Mouse (Mus musculus): Measurements from ENCODE around the gene Tubg2. TPM values are rescaled to one million over a fixed set of nuclear protein-coding genes. Genes with fewer than 3 reads are reported as not detected.

Tubg2 gene
- total and polyA plus RNA-seq, 3 experiments, result 2.1 to 10.5 (median 4.7) TPM

DNA sequence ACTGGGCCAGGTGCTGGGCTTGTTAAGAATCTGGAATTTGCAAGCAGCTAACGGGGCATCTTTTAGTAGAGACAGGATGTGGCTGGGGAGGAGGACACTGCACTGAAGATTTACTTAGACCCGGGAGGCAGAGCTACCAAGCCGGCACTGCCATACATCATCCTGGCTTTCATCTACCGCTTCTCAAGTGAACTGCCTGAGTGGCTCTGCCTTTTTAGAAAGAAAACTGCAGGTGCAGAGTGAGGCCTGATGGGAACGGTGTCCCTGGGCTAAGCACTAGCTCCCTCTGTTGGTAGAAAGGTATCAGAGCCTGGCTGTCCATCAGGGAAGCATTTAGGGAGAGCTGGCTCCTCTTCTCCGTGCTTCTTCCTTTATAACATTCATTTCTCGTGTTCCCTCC, 45.3 kb downstream of the Tubg2 start (continued):
- TF ChIP-seq MAX (IDR thresholded peaks at IDR 0.05; ENCODE audit: low read length), result peak; percentile 49; the same call in 1 of the 2 replicates
- 0 out of 2 replicates have a peak, but pooled peaks have one; percentile 17 for TF ChIP-seq NRF1 (IDR thresholded peaks at IDR 0.05; ENCODE audit: low read depth, low read length)
- TF ChIP-seq ELF1 (IDR thresholded peaks at IDR 0.05; ENCODE audit: low read depth, low read length), result no peak
- TF ChIP-seq ZNF384 (IDR thresholded peaks at IDR 0.05; ENCODE audit: low read depth, low read length), result peak; percentile 26; the same call in 1 of the 2 replicates
- no peak for TF ChIP-seq ZMIZ1 (IDR thresholded peaks at IDR 0.05; ENCODE audit: low read depth, low read length)
- no peak for TF ChIP-seq USF1 (IDR thresholded peaks at IDR 0.05; ENCODE audit: low read depth, low read length)
- TF ChIP-seq ZC3H11A (IDR thresholded peaks at IDR 0.05; ENCODE audit: low read depth, low read length), result peak; percentile 50
- TF ChIP-seq USF2 (conservative IDR thresholded peaks at IDR 0.05; ENCODE audit: low read depth, low read length), result no peak
- no peak for TF ChIP-seq IRF4 (IDR thresholded peaks at IDR 0.05; ENCODE audit: low read depth, low read length)
- TF ChIP-seq BHLHE40 (IDR thresholded peaks at IDR 0.05; ENCODE audit: low read depth, low read length), result 0 out of 2 replicates have a peak, but pooled peaks have one; percentile 33

Other genes starting within 250 kb of the Tubg2 start
Only the 20 nearest of the 24 such genes appear.
- 31.3 and 36.1 TPM in 2 replicates for gene Atp6v0a1, start 146.5 kb upstream of the Tubg2 start, total RNA-seq (2012; rRNA removed)
- 14.1 and 15.1 TPM in 2 replicates for gene Atp6v0a1, start 146.5 kb upstream of the Tubg2 start, total RNA-seq (2014; rRNA removed)
- 54.5 and 63.4 TPM in 2 replicates for gene Atp6v0a1, start 146.5 kb upstream of the Tubg2 start, polyA plus RNA-seq (2012; ENCODE audit: insufficient read length, low read depth)
- 23.2 and 33.3 TPM in 2 replicates for gene Naglu, start 85.9 kb upstream of the Tubg2 start, total RNA-seq (2012; rRNA removed)
- gene Naglu, start 85.9 kb upstream of the Tubg2 start, total RNA-seq (2014; rRNA removed), result 12.8 and 13.8 TPM in 2 replicates
- gene Naglu, start 85.9 kb upstream of the Tubg2 start, polyA plus RNA-seq (2012; ENCODE audit: insufficient read length, low read depth), result 8.3 and 11.2 TPM in 2 replicates
- 0.29 and 0.81 TPM in 2 replicates for gene Hsd17b1, start 77.5 kb upstream of the Tubg2 start, total RNA-seq (2012; rRNA removed)
- gene Hsd17b1, start 77.5 kb upstream of the Tubg2 start, total RNA-seq (2014; rRNA removed), result not detected in 2 replicates
- 0.17 TPM in 1 of 2 replicates, not detected in the other for gene Hsd17b1, start 77.5 kb upstream of the Tubg2 start, polyA plus RNA-seq (2012; ENCODE audit: insufficient read length, low read depth)
- 74.9 and 78.9 TPM in 2 replicates for gene Coasy, start 73.3 kb upstream of the Tubg2 start, total RNA-seq (2012; rRNA removed)
- gene Coasy, start 73.3 kb upstream of the Tubg2 start, total RNA-seq (2014; rRNA removed), result 60.4 and 66.1 TPM in 2 replicates
- gene Coasy, start 73.3 kb upstream of the Tubg2 start, polyA plus RNA-seq (2012; ENCODE audit: insufficient read length, low read depth), result 56.6 and 63.4 TPM in 2 replicates
- gene Mlx, start 68.6 kb upstream of the Tubg2 start, total RNA-seq (2012; rRNA removed), result 45.2 and 63.0 TPM in 2 replicates
- gene Mlx, start 68.6 kb upstream of the Tubg2 start, total RNA-seq (2014; rRNA removed), result 93.1 and 116 TPM in 2 replicates
- gene Mlx, start 68.6 kb upstream of the Tubg2 start, polyA plus RNA-seq (2012; ENCODE audit: insufficient read length, low read depth), result 43.3 and 51.5 TPM in 2 replicates
- gene Psmc3ip, start 60.5 kb upstream of the Tubg2 start, total RNA-seq (2012; rRNA removed), result 63.7 and 106 TPM in 2 replicates
- 85.9 and 106 TPM in 2 replicates for gene Psmc3ip, start 60.5 kb upstream of the Tubg2 start, total RNA-seq (2014; rRNA removed)
- gene Psmc3ip, start 60.5 kb upstream of the Tubg2 start, polyA plus RNA-seq (2012; ENCODE audit: insufficient read length, low read depth), result 89.9 and 114 TPM in 2 replicates
- 46.5 and 48.2 TPM in 2 replicates for gene Retreg3, start 36.0 kb upstream of the Tubg2 start, total RNA-seq (2012; rRNA removed)
- gene Retreg3, start 36.0 kb upstream of the Tubg2 start, total RNA-seq (2014; rRNA removed), result 50.3 and 55.9 TPM in 2 replicates
- gene Retreg3, start 36.0 kb upstream of the Tubg2 start, polyA plus RNA-seq (2012; ENCODE audit: insufficient read length, low read depth), result 53.6 and 54.3 TPM in 2 replicates
- 108 and 116 TPM in 2 replicates for gene Tubg1, start 36.0 kb upstream of the Tubg2 start, total RNA-seq (2012; rRNA removed)
- gene Tubg1, start 36.0 kb upstream of the Tubg2 start, total RNA-seq (2014; rRNA removed), result 53.7 and 57.4 TPM in 2 replicates
- 182 and 190 TPM in 2 replicates for gene Tubg1, start 36.0 kb upstream of the Tubg2 start, polyA plus RNA-seq (2012; ENCODE audit: insufficient read length, low read depth)
- 15.6 and 16.7 TPM in 2 replicates for gene Cntnap1, start 14.6 kb downstream of the Tubg2 start, total RNA-seq (2012; rRNA removed)
- gene Cntnap1, start 14.6 kb downstream of the Tubg2 start, total RNA-seq (2014; rRNA removed), result 3.6 and 4.4 TPM in 2 replicates
- 17.9 and 19.5 TPM in 2 replicates for gene Cntnap1, start 14.6 kb downstream of the Tubg2 start, polyA plus RNA-seq (2012; ENCODE audit: insufficient read length, low read depth)
- gene Plekhh3, start 15.4 kb downstream of the Tubg2 start, total RNA-seq (2012; rRNA removed), result 16.3 and 20.3 TPM in 2 replicates
- gene Plekhh3, start 15.4 kb downstream of the Tubg2 start, total RNA-seq (2014; rRNA removed), result 2.8 and 2.9 TPM in 2 replicates
- gene Plekhh3, start 15.4 kb downstream of the Tubg2 start, polyA plus RNA-seq (2012; ENCODE audit: insufficient read length, low read depth), result 3.7 and 5.0 TPM in 2 replicates
- gene Ccr10, start 19.5 kb downstream of the Tubg2 start, total RNA-seq (2012; rRNA removed), result 29.6 and 58.7 TPM in 2 replicates
- gene Ccr10, start 19.5 kb downstream of the Tubg2 start, total RNA-seq (2014; rRNA removed), result 14.1 and 17.2 TPM in 2 replicates
- gene Ccr10, start 19.5 kb downstream of the Tubg2 start, polyA plus RNA-seq (2012; ENCODE audit: insufficient read length, low read depth), result 12.3 TPM in 2 replicates
- 11.1 and 15.3 TPM in 2 replicates for gene Ezh1, start 70.6 kb downstream of the Tubg2 start, total RNA-seq (2012; rRNA removed)
- gene Ezh1, start 70.6 kb downstream of the Tubg2 start, total RNA-seq (2014; rRNA removed), result 8.5 and 8.7 TPM in 2 replicates
- gene Ezh1, start 70.6 kb downstream of the Tubg2 start, polyA plus RNA-seq (2012; ENCODE audit: insufficient read length, low read depth), result 10.8 and 12.1 TPM in 2 replicates
- gene Ramp2, start 90.1 kb downstream of the Tubg2 start, total RNA-seq (2012; rRNA removed), result 1.3 and 1.5 TPM in 2 replicates
- 0.26 TPM in 1 of 2 replicates, not detected in the other for gene Ramp2, start 90.1 kb downstream of the Tubg2 start, total RNA-seq (2014; rRNA removed)
- gene Ramp2, start 90.1 kb downstream of the Tubg2 start, polyA plus RNA-seq (2012; ENCODE audit: insufficient read length, low read depth), result 0.33 and 0.80 TPM in 2 replicates
- 102 and 132 TPM in 2 replicates for gene Vps25, start 97.8 kb downstream of the Tubg2 start, total RNA-seq (2012; rRNA removed)
- 97.7 and 105 TPM in 2 replicates for gene Vps25, start 97.8 kb downstream of the Tubg2 start, total RNA-seq (2014; rRNA removed)
- gene Vps25, start 97.8 kb downstream of the Tubg2 start, polyA plus RNA-seq (2012; ENCODE audit: insufficient read length, low read depth), result 210 and 211 TPM in 2 replicates
- 0.85 and 1.2 TPM in 2 replicates for gene Wnk4, start 104.7 kb downstream of the Tubg2 start, total RNA-seq (2012; rRNA removed)
- 0.62 and 0.90 TPM in 2 replicates for gene Wnk4, start 104.7 kb downstream of the Tubg2 start, total RNA-seq (2014; rRNA removed)
- gene Wnk4, start 104.7 kb downstream of the Tubg2 start, polyA plus RNA-seq (2012; ENCODE audit: insufficient read length, low read depth), result 5.4 and 7.8 TPM in 2 replicates
- 2.5 and 3.4 TPM in 2 replicates for gene Cntd1, start 123.1 kb downstream of the Tubg2 start, total RNA-seq (2012; rRNA removed)
- 0.65 and 0.98 TPM in 2 replicates for gene Cntd1, start 123.1 kb downstream of the Tubg2 start, total RNA-seq (2014; rRNA removed)
- 0.85 and 0.96 TPM in 2 replicates for gene Cntd1, start 123.1 kb downstream of the Tubg2 start, polyA plus RNA-seq (2012; ENCODE audit: insufficient read length, low read depth)
- 285 TPM in 2 replicates for gene Coa3, start 123.2 kb downstream of the Tubg2 start, total RNA-seq (2012; rRNA removed)
- gene Coa3, start 123.2 kb downstream of the Tubg2 start, total RNA-seq (2014; rRNA removed), result 177 and 179 TPM in 2 replicates
- gene Coa3, start 123.2 kb downstream of the Tubg2 start, polyA plus RNA-seq (2012; ENCODE audit: insufficient read length, low read depth), result 113 and 117 TPM in 2 replicates
- gene Becn1, start 146.4 kb downstream of the Tubg2 start, total RNA-seq (2012; rRNA removed), result 280 and 282 TPM in 2 replicates
- gene Becn1, start 146.4 kb downstream of the Tubg2 start, total RNA-seq (2014; rRNA removed), result 207 and 224 TPM in 2 replicates
- gene Becn1, start 146.4 kb downstream of the Tubg2 start, polyA plus RNA-seq (2012; ENCODE audit: insufficient read length, low read depth), result 177 and 237 TPM in 2 replicates
- 86.1 and 108 TPM in 2 replicates for gene Psme3, start 160.3 kb downstream of the Tubg2 start, total RNA-seq (2012; rRNA removed)
- 199 and 208 TPM in 2 replicates for gene Psme3, start 160.3 kb downstream of the Tubg2 start, total RNA-seq (2014; rRNA removed)
- gene Psme3, start 160.3 kb downstream of the Tubg2 start, polyA plus RNA-seq (2012; ENCODE audit: insufficient read length, low read depth), result 496 and 527 TPM in 2 replicates
- gene Aoc2, start 169.2 kb downstream of the Tubg2 start, total RNA-seq (2012; rRNA removed), result 5.0 and 5.5 TPM in 2 replicates
- 3.6 and 4.3 TPM in 2 replicates for gene Aoc2, start 169.2 kb downstream of the Tubg2 start, total RNA-seq (2014; rRNA removed)
- 10.7 and 12.1 TPM in 2 replicates for gene Aoc2, start 169.2 kb downstream of the Tubg2 start, polyA plus RNA-seq (2012; ENCODE audit: insufficient read length, low read depth)

Measured in CH12.LX (cell line).